Mouse (Mus musculus) E14TG2a.4 (cell line): ENCODE measurements around the gene C2cd2.

Experiments used
- CTCF ChIP-seq: conservative IDR thresholded peaks from 2 replicates; pipeline ENCODE4 v1.5.1; 2014; ENCODE audit warnings: low read length
- NANOG ChIP-seq: IDR thresholded peaks from 2 replicates; pipeline ENCODE4 v1.6.1; 2014; ENCODE audit warnings: borderline replicate concordance, low read length, mixed read lengths
- POU5F1 ChIP-seq: IDR thresholded peaks from 2 replicates; pipeline ENCODE4 v1.6.1; 2014; ENCODE audit warnings: low read length, borderline replicate concordance

GRCm38 (mm10) chr16:97977277-97977676, 14.9 kb upstream of the C2cd2 start:
- TF ChIP-seq CTCF (no peak), POU5F1 (no peak), NANOG (no peak)
